Mouse (Mus musculus): ENCODE data around the gene Lmntd1.

GRCm38 (mm10) chr6:145374372-145374771, 239.7 kb downstream of the Lmntd1 start:
- TF ChIP-seq EP300 (IDR thresholded peaks at IDR 0.05; ENCODE audit: insufficient read depth, low read depth, low read length) (no peak), POLR2A (IDR thresholded peaks at IDR 0.05; ENCODE audit: insufficient read depth, low read length) (no peak), CTCF (IDR thresholded peaks at IDR 0.05; ENCODE audit: low read depth, low read length) (no peak)

Measured in ES-Bruce4 (cell line).